Mouse (Mus musculus): Measurements from ENCODE around the gene Gm20547. TPM values are rescaled to one million over a fixed set of nuclear protein-coding genes. Genes with fewer than 3 reads are reported as not detected.

Gm20547 gene
- polyA plus RNA-seq, 1 experiment = not detected

Other genes with a start within 250 kb of the Gm20547 start
- gene Fkbpl, start 237.3 kb downstream of the Gm20547 start, polyA plus RNA-seq (2012; rRNA removed) = 2.9 and 9.3 TPM in 2 replicates
- 87.4 and 87.8 TPM in 2 replicates for gene Atf6b, start 234.9 kb downstream of the Gm20547 start, polyA plus RNA-seq (2012; rRNA removed)
- 34.9 and 42.7 TPM in 2 replicates for gene Tnxb, start 211.5 kb downstream of the Gm20547 start, polyA plus RNA-seq (2012; rRNA removed)
- 138 and 171 TPM in 2 replicates for gene C4b, start 138.2 kb downstream of the Gm20547 start, polyA plus RNA-seq (2012; rRNA removed)
- gene Cyp21a1, start 77.5 kb downstream of the Gm20547 start, polyA plus RNA-seq (2012; rRNA removed) = 0.28 and 0.29 TPM in 2 replicates
- gene Stk19, start 45.1 kb downstream of the Gm20547 start, polyA plus RNA-seq (2012; rRNA removed) = 37.7 and 59.7 TPM in 2 replicates
- 62.6 and 64.9 TPM in 2 replicates for gene Dxo, start 45.0 kb downstream of the Gm20547 start, polyA plus RNA-seq (2012; rRNA removed)
- gene Skiv2l, start 31.8 kb downstream of the Gm20547 start, polyA plus RNA-seq (2012; rRNA removed) = 91.1 and 93.8 TPM in 2 replicates
- gene Nelfe, start 31.7 kb downstream of the Gm20547 start, polyA plus RNA-seq (2012; rRNA removed) = 53.8 and 77.2 TPM in 2 replicates
- gene Cfb, start 19.5 kb downstream of the Gm20547 start, polyA plus RNA-seq (2012; rRNA removed) = 70.2 and 140 TPM in 2 replicates
- gene Zbtb12, start 2.6 kb downstream of the Gm20547 start, polyA plus RNA-seq (2012; rRNA removed) = 14.5 and 14.8 TPM in 2 replicates
- gene C2, start 16.2 kb upstream of the Gm20547 start, polyA plus RNA-seq (2012; rRNA removed) = 54.9 and 69.0 TPM in 2 replicates
- 230 TPM in 2 replicates for gene Ehmt2, start 16.4 kb upstream of the Gm20547 start, polyA plus RNA-seq (2012; rRNA removed)
- 48.4 and 50.0 TPM in 2 replicates for gene Slc44a4, start 32.4 kb upstream of the Gm20547 start, polyA plus RNA-seq (2012; rRNA removed)
- 113 and 155 TPM in 2 replicates for gene Neu1, start 49.2 kb upstream of the Gm20547 start, polyA plus RNA-seq (2012; rRNA removed)
- gene Hspa1b, start 77.2 kb upstream of the Gm20547 start, polyA plus RNA-seq (2012; rRNA removed) = 58.3 and 104 TPM in 2 replicates
- 0.24 TPM in 1 of 2 replicates, not detected in the other for gene Gm20481, start 87.9 kb upstream of the Gm20547 start, polyA plus RNA-seq (2012; rRNA removed)
- gene Hspa1a, start 90.1 kb upstream of the Gm20547 start, polyA plus RNA-seq (2012; rRNA removed) = 37.0 and 50.4 TPM in 2 replicates
- gene Hspa1l, start 90.7 kb upstream of the Gm20547 start, polyA plus RNA-seq (2012; rRNA removed) = 2.4 and 4.4 TPM in 2 replicates
- 36.8 and 54.6 TPM in 2 replicates for gene Lsm2, start 99.8 kb upstream of the Gm20547 start, polyA plus RNA-seq (2012; rRNA removed)
- 127 and 175 TPM in 2 replicates for gene Vars, start 118.9 kb upstream of the Gm20547 start, polyA plus RNA-seq (2012; rRNA removed)
- 1.2 and 1.3 TPM in 2 replicates for gene Vwa7, start 134.5 kb upstream of the Gm20547 start, polyA plus RNA-seq (2012; rRNA removed)
- 3.0 and 3.4 TPM in 2 replicates for gene Sapcd1, start 146.0 kb upstream of the Gm20547 start, polyA plus RNA-seq (2012; rRNA removed)
- gene Msh5, start 164.7 kb upstream of the Gm20547 start, polyA plus RNA-seq (2012; rRNA removed) = 4.7 and 5.2 TPM in 2 replicates
- 129 and 133 TPM in 2 replicates for gene Clic1, start 167.9 kb upstream of the Gm20547 start, polyA plus RNA-seq (2012; rRNA removed)
- 54.7 and 62.7 TPM in 2 replicates for gene Ddah2, start 177.0 kb upstream of the Gm20547 start, polyA plus RNA-seq (2012; rRNA removed)
- 0.61 and 0.66 TPM in 2 replicates for gene Ly6g6c, start 183.3 kb upstream of the Gm20547 start, polyA plus RNA-seq (2012; rRNA removed)
- 1.5 and 3.3 TPM in 2 replicates for gene Mpig6b, start 184.1 kb upstream of the Gm20547 start, polyA plus RNA-seq (2012; rRNA removed)
- 19.1 and 23.4 TPM in 2 replicates for gene Ly6g6e, start 194.9 kb upstream of the Gm20547 start, polyA plus RNA-seq (2012; rRNA removed)
- gene Ly6g6d, start 196.0 kb upstream of the Gm20547 start, polyA plus RNA-seq (2012; rRNA removed) = 15.7 and 17.2 TPM in 2 replicates
- 0.09 TPM in 1 of 2 replicates, not detected in the other for gene Ly6g6f, start 203.6 kb upstream of the Gm20547 start, polyA plus RNA-seq (2012; rRNA removed)
- gene Abhd16a, start 207.2 kb upstream of the Gm20547 start, polyA plus RNA-seq (2012; rRNA removed) = 211 and 233 TPM in 2 replicates
- gene Ly6g5c, start 226.2 kb upstream of the Gm20547 start, polyA plus RNA-seq (2012; rRNA removed) = 2,220 and 3,034 TPM in 2 replicates
- 1,986 and 2,407 TPM in 2 replicates for gene Ly6g5b, start 233.4 kb upstream of the Gm20547 start, polyA plus RNA-seq (2012; rRNA removed)
- 9.4 and 10.1 TPM in 2 replicates for gene Gpank1, start 239.4 kb upstream of the Gm20547 start, polyA plus RNA-seq (2012; rRNA removed)
- gene Csnk2b, start 240.0 kb upstream of the Gm20547 start, polyA plus RNA-seq (2012; rRNA removed) = 397 and 504 TPM in 2 replicates
- 6.4 and 7.7 TPM in 2 replicates for gene D17H6S53E, start 244.3 kb upstream of the Gm20547 start, polyA plus RNA-seq (2012; rRNA removed)

All from gonadal fat pad, adult 2 months (tissue).